Mouse (Mus musculus): ENCODE measurements at regions not wholly inside any gene's neighbourhood (a gene's known extent, or its start where the extent isn't known, plus 50 kb on each side); places are given as distances from the start of the nearest gene placed in this dataset.
A peak's percentile ranks its signal among the peaks of the same experiment; 100 is the strongest.

- no peak for DNase-seq (ENCODE audit: extremely low spot score)
These were observed 53.2 kb downstream of the Gpr6 start for GRCm38 (mm10) chr10:41018888-41019287.

GRCm38 (mm10) chr10:41016547-41016946 lies 55.5 kb downstream of the Gpr6 start:
- no peak for DNase-seq (ENCODE audit: extremely low spot score)

- peak; percentile 60 for DNase-seq (ENCODE audit: extremely low spot score)
These were observed 56.4 kb downstream of the Gpr6 start for GRCm38 (mm10) chr10:41015654-41016053.

- no peak for DNase-seq (ENCODE audit: extremely low spot score)
These were observed 61.5 kb downstream of the Gpr6 start for GRCm38 (mm10) chr10:41010585-41010984.

GRCm38 (mm10) chr10:41007866-41008265 lies 64.2 kb downstream of the Gpr6 start:
- DNase-seq (ENCODE audit: extremely low spot score): no peak

- no peak for DNase-seq (ENCODE audit: extremely low spot score)
These were observed 65.5 kb downstream of the Gpr6 start for GRCm38 (mm10) chr10:41006634-41007033.

- DNase-seq (ENCODE audit: extremely low spot score): no peak
These were observed 66.3 kb downstream of the Gpr6 start for GRCm38 (mm10) chr10:41005776-41006175.

GRCm38 (mm10) chr10:41004753-41005152 lies 67.3 kb downstream of the Gpr6 start:
- no peak for DNase-seq (ENCODE audit: extremely low spot score)

- DNase-seq (ENCODE audit: extremely low spot score): peak; percentile 78
These were observed 67.9 kb downstream of the Gpr6 start for GRCm38 (mm10) chr10:41004044-41004689.

GRCm38 (mm10) chr10:41003197-41003596 lies 68.9 kb downstream of the Gpr6 start:
- DNase-seq (ENCODE audit: extremely low spot score): no peak

GRCm38 (mm10) chr10:41000965-41001364 lies 71.1 kb downstream of the Gpr6 start:
- DNase-seq (ENCODE audit: extremely low spot score): no peak

- DNase-seq (ENCODE audit: extremely low spot score): no peak
These were observed 72.6 kb downstream of the Gpr6 start for GRCm38 (mm10) chr10:40999486-40999885.

- no peak for DNase-seq (ENCODE audit: extremely low spot score)
These were observed 73.3 kb downstream of the Gpr6 start for GRCm38 (mm10) chr10:40998799-40999198.

- DNase-seq (ENCODE audit: extremely low spot score): no peak
These were observed 73.8 kb downstream of the Gpr6 start for GRCm38 (mm10) chr10:40998330-40998729.

GRCm38 (mm10) chr10:40997606-40998005 lies 74.5 kb downstream of the Gpr6 start:
- no peak for DNase-seq (ENCODE audit: extremely low spot score)
